Mouse (Mus musculus) stomach, embryonic 16.5 days (tissue): ENCODE measurements around the gene Yod1. TPM values are rescaled to one million over a fixed set of nuclear protein-coding genes. Genes with fewer than 3 reads are reported as not detected.

Source experiments
- polyA plus RNA-seq: library from polyadenylated mRNA; unstranded; fragments of >200 nt; fragmentation: Nextera tagmentation; extraction: Ambion mirVana; gene quantifications from 2 replicates; pipeline ENCODE4 v1.2.1, GENCODE M21; 2015

Yod1 gene
- polyA plus RNA-seq, 1 experiment from 2014 or later = 14.9 TPM

Other genes starting within 250 kb of the Yod1 start
- gene Zp3r, start 87.7 kb upstream of the Yod1 start, polyA plus RNA-seq = 0.17 TPM in 1 of 2 replicates, not detected in the other
- gene C4bp, start 55.7 kb upstream of the Yod1 start, polyA plus RNA-seq = 0.45 and 0.81 TPM in 2 replicates
- 0.09 TPM in 1 of 2 replicates, not detected in the other for gene Gm29427, start 1.5 kb upstream of the Yod1 start, polyA plus RNA-seq
- 11.3 and 11.6 TPM in 2 replicates for gene Pfkfb2, start 11.9 kb downstream of the Yod1 start, polyA plus RNA-seq
- gene AA986860, start 14.6 kb downstream of the Yod1 start, polyA plus RNA-seq = 44.2 and 52.0 TPM in 2 replicates
- 0.42 and 0.56 TPM in 2 replicates for gene Fcamr, start 83.6 kb downstream of the Yod1 start, polyA plus RNA-seq
- gene Pigr, start 109.4 kb downstream of the Yod1 start, polyA plus RNA-seq = 0.34 and 0.70 TPM in 2 replicates
- gene Fcmr, start 148.3 kb downstream of the Yod1 start, polyA plus RNA-seq = 0.40 TPM in 1 of 2 replicates, not detected in the other
- not detected in 2 replicates for gene Il24, start 170.1 kb downstream of the Yod1 start, polyA plus RNA-seq
- gene Il20, start 194.1 kb downstream of the Yod1 start, polyA plus RNA-seq = not detected in 2 replicates
- gene Il19, start 222.8 kb downstream of the Yod1 start, polyA plus RNA-seq = not detected in 2 replicates